Mouse (Mus musculus): ENCODE results near the gene Maats1. TPM values are rescaled to one million over a fixed set of nuclear protein-coding genes. Genes with fewer than 3 reads are reported as not detected.
"Not testable (repeated sequence)": the region's sequence is repeated elsewhere in the genome, so short reads cannot be mapped to it uniquely, and the experiment has no call there.

The Maats1 gene
- polyA plus RNA-seq, 1 experiment, result 0.16 TPM

DNA sequence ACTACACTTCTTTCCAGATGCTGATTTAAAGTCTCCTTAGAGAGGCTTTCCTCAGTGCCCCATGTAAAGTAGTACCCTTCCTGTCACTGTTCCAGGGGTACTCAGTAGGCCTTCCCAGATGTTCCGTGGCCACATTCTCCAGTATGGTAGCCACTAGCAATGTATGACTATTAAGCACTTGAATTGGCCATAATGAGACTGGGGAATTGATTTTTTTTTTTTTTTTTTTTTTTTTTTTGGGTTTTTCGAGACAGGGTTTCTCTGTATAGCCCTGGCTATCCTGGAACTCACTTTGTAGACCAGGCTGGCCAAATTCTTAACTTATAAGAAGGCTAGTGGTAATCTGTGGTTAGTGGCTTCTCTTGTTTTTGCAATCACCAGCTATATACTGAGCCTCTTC is 7.9 kb upstream of the Maats1 start:
- no peak for TF ChIP-seq POLR2A (IDR thresholded peaks at IDR 0.05; ENCODE audit: low read depth, low read length)
- no peak for TF ChIP-seq CTCF (IDR thresholded peaks at IDR 0.05; ENCODE audit: extremely low read depth, insufficient read length, insufficient replicate concordance, low read depth, low read length)
- H3K27ac ChIP-seq (ENCODE audit: insufficient read depth, low read depth, low read length), result 0 out of 2 replicates have a peak overlapping the region, but pooled peaks have one; percentile 20
- peaks cover 29% of the 10 kb centered on the region for H3K36me3 ChIP-seq (ENCODE audit: control insufficient read depth, insufficient read depth, low read length)
- H3K27me3 ChIP-seq (ENCODE audit: control insufficient read depth, insufficient read depth, low read length), result no peaks in the 10 kb centered on the region
- 76% methylated on average over 2 of the region's 2 CpGs for WGBS
- H3K4me1 ChIP-seq (ENCODE audit: control insufficient read depth, insufficient read depth, insufficient read length, low read length), result peaks cover 4% of the 10 kb centered on the region; the same call in 1 of the 2 replicates
- no peak overlapping the region for H3K4me3 ChIP-seq (ENCODE audit: low read depth, low read length)

DNA sequence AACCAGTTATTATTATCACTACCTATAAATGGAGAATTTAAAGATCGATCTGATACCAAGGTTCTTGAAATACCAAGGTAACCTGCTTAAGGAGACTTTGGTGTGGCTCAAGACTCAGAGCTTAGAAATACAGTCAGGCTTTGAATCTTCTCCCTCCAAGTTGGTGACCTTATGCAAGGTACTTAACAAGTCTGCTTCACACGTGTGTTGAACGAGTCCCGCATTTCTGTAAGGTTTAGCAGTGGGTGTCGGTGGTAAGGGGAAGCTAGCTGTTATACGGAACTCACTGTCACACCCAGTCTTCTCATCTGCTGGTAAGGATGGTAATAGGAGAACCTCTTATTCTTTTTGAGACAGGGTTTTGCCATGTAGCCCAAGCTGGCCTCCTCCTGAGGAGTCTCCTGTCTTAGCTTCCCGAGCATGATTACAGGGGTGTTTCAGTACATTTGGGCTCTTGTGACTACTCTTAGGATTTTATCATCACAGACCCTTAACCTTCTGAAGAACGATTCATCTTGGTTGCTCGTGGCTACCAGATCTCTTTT is 6.3 kb upstream of the Maats1 start:
- TF ChIP-seq CTCF (IDR thresholded peaks at IDR 0.05; ENCODE audit: extremely low read depth, insufficient read length, insufficient replicate concordance, low read depth, low read length), result no peak
- no peak for TF ChIP-seq POLR2A (IDR thresholded peaks at IDR 0.05; ENCODE audit: low read depth, low read length)
- Histone ChIP-seq H3K27me3 (ENCODE audit: control insufficient read depth, insufficient read depth, low read length) (no peaks in the 10 kb centered on the region), H3K27ac (ENCODE audit: insufficient read depth, low read depth, low read length) (no peak overlapping the region), H3K4me1 (ENCODE audit: control insufficient read depth, insufficient read depth, insufficient read length, low read length) (peaks cover 4% of the 10 kb centered on the region; the same call in 1 of the 2 replicates), H3K36me3 (ENCODE audit: control insufficient read depth, insufficient read depth, low read length) (peaks cover 28% of the 10 kb centered on the region), H3K4me3 (ENCODE audit: low read depth, low read length) (no peak overlapping the region)
- WGBS, result 55% methylated on average over 9 of the region's 9 CpGs

DNA sequence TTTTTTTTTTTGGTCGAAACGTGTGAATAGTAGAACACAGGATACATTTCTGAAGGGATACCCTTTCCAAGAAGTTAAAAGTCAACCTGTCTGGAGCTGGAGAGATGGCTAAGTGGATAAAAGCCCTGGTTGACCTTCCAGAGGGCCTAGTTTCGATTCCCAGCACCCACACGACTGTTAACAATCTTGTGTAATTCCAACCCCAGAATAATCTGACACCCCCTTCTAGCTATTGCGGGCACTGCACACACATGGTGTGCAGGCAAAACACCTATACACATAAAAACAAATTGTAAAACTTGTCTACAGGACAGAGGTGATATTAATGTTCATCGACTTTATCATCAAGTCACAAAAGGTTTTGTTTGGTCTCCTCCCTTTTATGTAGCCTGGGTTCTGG is 5.6 kb upstream of the Maats1 start:
- Histone ChIP-seq H3K36me3 (ENCODE audit: control insufficient read depth, insufficient read depth, low read length) (peaks cover 26% of the 10 kb centered on the region), H3K4me1 (ENCODE audit: control insufficient read depth, insufficient read depth, insufficient read length, low read length) (peaks cover 4% of the 10 kb centered on the region; the same call in 1 of the 2 replicates), H3K27ac (ENCODE audit: insufficient read depth, low read depth, low read length) (no peak overlapping the region), H3K4me3 (ENCODE audit: low read depth, low read length) (no peak overlapping the region; the same call in 1 of the 2 replicates), H3K27me3 (ENCODE audit: control insufficient read depth, insufficient read depth, low read length) (no peaks in the 10 kb centered on the region)
- TF ChIP-seq POLR2A (IDR thresholded peaks at IDR 0.05; ENCODE audit: low read depth, low read length), result no peak
- no peak for TF ChIP-seq CTCF (IDR thresholded peaks at IDR 0.05; ENCODE audit: extremely low read depth, insufficient read length, insufficient replicate concordance, low read depth, low read length)
- 42% methylated on average over 6 of the region's 6 CpGs for WGBS

DNA sequence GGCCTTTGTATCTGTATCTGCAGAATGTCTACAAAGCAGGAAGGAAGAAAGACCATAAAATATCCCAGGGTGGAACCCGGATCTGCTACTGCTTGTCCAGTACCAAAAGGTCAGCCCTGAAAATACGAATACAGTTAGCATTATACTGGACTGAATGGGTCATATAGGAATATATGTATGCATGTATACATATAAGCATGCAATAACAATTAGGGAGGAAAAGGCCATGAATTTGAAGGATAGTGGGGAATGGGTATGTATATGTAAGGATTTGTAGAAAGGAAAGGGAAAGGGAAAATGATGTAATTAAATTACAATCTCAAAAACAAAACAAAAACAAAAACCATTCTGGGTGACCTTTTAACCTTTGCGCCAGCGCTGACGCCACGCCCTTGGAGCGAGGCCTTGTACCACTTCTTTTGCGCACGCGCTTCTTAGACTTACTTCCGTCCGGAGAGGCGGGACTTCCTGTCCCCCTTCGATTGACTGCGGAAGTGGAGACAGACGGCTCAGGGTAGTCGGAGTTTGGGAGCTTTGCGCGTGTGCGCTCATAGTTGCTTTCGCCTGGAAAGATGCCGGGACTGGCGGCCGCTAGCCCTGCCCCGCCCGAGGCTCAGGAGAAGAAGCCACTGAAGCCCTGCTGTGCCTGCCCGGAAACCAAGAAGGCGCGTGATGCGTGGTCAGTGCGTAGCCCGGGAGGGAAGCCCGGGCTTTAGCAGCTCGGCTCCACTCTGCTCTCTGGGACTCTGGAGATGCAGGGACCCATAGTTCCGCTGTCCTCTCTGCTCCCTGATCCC is 4.8 kb upstream of the Maats1 start, which contains the start of the genes Cox17 and Gm21987:
Gene Cox17, plus strand, starts transcription at position 463 of the 797 bp plus-strand sequence.
Gene Gm21987, plus strand, starts transcription at position 512 of the 797 bp plus-strand sequence.
- peak within 1 kb of the TSS; percentile 82 for H3K4me3 ChIP-seq (ENCODE audit: low read depth, low read length)
- 2% methylated on average over 35 of the region's 35 CpGs for WGBS
- H3K27me3 ChIP-seq (ENCODE audit: control insufficient read depth, insufficient read depth, low read length), result no peaks in the 10 kb centered on the region
- H3K36me3 ChIP-seq (ENCODE audit: control insufficient read depth, insufficient read depth, low read length), result peaks cover 20% of the 10 kb centered on the region
- peaks cover 4% of the 10 kb centered on the region; the same call in 1 of the 2 replicates for H3K4me1 ChIP-seq (ENCODE audit: control insufficient read depth, insufficient read depth, insufficient read length, low read length)
- peak; percentile 90 for TF ChIP-seq POLR2A (IDR thresholded peaks at IDR 0.05; ENCODE audit: low read depth, low read length)
- TF ChIP-seq CTCF (IDR thresholded peaks at IDR 0.05; ENCODE audit: extremely low read depth, insufficient read length, insufficient replicate concordance, low read depth, low read length), result no peak
- peak within 1 kb of the TSS; percentile 86 for H3K27ac ChIP-seq (ENCODE audit: insufficient read depth, low read depth, low read length)

DNA sequence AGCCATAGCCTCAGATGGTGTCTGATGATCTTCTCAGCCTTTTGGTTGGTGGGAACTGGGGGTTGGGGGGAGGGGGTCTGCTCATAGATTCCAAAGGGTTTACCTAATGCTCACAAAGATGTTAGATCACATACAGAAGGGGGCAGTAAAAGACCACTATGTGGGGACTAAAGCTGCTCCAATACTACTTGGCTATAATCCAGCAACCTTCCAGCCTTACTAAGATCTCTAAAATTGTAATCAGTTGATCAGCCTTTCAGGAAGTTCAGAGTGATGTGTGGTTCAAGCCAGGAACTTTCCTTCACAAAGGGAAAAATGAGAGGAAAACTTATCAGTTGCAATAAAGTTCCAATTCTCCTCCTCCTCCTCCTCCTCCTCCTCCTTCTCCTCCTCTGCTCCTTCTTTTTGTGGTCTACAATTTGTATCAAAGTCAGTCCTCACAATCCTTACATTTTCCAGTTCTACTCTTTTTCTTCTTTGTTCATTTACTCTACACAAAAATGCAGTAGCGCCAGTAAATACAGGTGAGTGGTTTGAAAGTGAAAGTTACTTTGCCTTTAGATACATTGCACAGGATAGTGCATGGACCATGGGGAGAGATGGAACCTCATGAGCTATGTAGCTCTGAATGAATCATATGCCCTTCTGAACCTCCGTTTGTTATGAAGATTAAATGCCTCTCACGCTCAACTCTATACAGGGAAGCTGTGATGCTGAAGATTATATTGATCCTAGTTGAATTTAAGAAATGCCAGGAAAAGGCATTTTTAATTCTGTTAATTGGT is 3.2 kb upstream of the Maats1 start:
- TF ChIP-seq CTCF (IDR thresholded peaks at IDR 0.05; ENCODE audit: extremely low read depth, insufficient read length, insufficient replicate concordance, low read depth, low read length), result no peak
- no peak for TF ChIP-seq POLR2A (IDR thresholded peaks at IDR 0.05; ENCODE audit: low read depth, low read length)
- 27% methylated on average over 3 of the region's 3 CpGs for WGBS
- Histone ChIP-seq H3K4me3 (ENCODE audit: low read depth, low read length) (no peak overlapping the region), H3K36me3 (ENCODE audit: control insufficient read depth, insufficient read depth, low read length) (peaks cover 8% of the 10 kb centered on the region; the same call in 1 of the 2 replicates), H3K4me1 (ENCODE audit: control insufficient read depth, insufficient read depth, insufficient read length, low read length) (peaks cover 7% of the 10 kb centered on the region; the same call in 1 of the 2 replicates), H3K27me3 (ENCODE audit: control insufficient read depth, insufficient read depth, low read length) (no peaks in the 10 kb centered on the region), H3K27ac (ENCODE audit: insufficient read depth, low read depth, low read length) (peak overlapping the region; percentile 66)

DNA sequence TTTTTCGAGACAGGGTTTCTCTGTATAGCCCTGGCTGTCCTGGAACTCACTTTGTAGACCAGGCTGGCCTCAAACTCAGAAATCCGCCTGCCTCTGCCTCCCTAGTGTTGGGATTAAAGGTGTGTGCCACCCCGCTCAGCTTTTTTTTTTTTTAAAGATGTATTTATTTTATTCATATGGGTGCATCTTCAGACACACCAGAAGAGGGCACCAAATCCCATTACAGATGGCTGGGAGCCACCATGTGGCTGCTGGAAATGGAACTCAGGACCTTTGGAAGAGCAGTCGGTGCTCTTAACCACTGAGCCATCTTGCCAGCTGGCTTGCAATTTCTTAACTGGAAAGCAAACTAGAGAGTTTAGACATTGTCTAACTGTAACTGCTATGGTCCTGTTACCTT is 3.9 kb downstream of the Maats1 start:
- not testable (repeated sequence) for H3K4me1 ChIP-seq (ENCODE audit: control insufficient read depth, insufficient read depth, insufficient read length, low read length); H3K4me3 ChIP-seq (ENCODE audit: low read depth, low read length); H3K36me3 ChIP-seq (ENCODE audit: control insufficient read depth, insufficient read depth, low read length); H3K27me3 ChIP-seq (ENCODE audit: control insufficient read depth, insufficient read depth, low read length); H3K27ac ChIP-seq (ENCODE audit: insufficient read depth, low read depth, low read length)
- TF ChIP-seq CTCF (IDR thresholded peaks at IDR 0.05; ENCODE audit: extremely low read depth, insufficient read length, insufficient replicate concordance, low read depth, low read length), result peak; percentile 21; the same call in 1 of the 2 replicates
- whole genome bisulfite sequencing, result 91% methylated on average over 4 of the region's 4 CpGs
